Mouse (Mus musculus) embryonic facial prominence, embryonic 15.5 days (tissue): ENCODE data around the gene Cdt1. TPM values are rescaled to one million over a fixed set of nuclear protein-coding genes. Genes with fewer than 3 reads are reported as not detected.

Source experiments
- ATAC-seq: fragments of 200-750 bp; cut with Nextera tagmentation; 2 replicates; pipeline ENCODE4 v1.8.0; 2017; ENCODE audit warnings: low read depth, moderate TSS enrichment; ENCODE audit not compliant: insufficient number of reproducible peaks, low FRiP score, low TSS enrichment
- H3K27ac ChIP-seq: fragments of 300-500 bp; sonication (generic); replicated peaks from 2 replicates; pipeline ENCODE4 v1.5.1; 2015; ENCODE audit warnings: mild to moderate bottlenecking, inconsistent platforms
- H3K27me3 ChIP-seq: fragments of 300-500 bp; sonication (generic); 2 replicates; pipeline ENCODE4 v1.6.1; 2015; ENCODE audit warnings: inconsistent platforms
- H3K36me3 ChIP-seq: fragments of 300-500 bp; sonication (generic); 2 replicates; pipeline ENCODE4 v1.6.1; 2015; ENCODE audit warnings: mild to moderate bottlenecking, inconsistent platforms
- H3K4me1 ChIP-seq: fragments of 300-500 bp; sonication (generic); 2 replicates; pipeline ENCODE4 v1.6.1; 2015; ENCODE audit warnings: inconsistent platforms
- H3K4me2 ChIP-seq: fragments of 300-500 bp; sonication (generic); replicated peaks from 2 replicates; pipeline ENCODE4 v1.6.1; 2015; ENCODE audit warnings: mild to moderate bottlenecking, inconsistent platforms
- H3K4me3 ChIP-seq: fragments of 300-500 bp; sonication (generic); replicated peaks from 2 replicates; pipeline ENCODE4 v1.5.1; 2015; ENCODE audit warnings: mild to moderate bottlenecking, inconsistent platforms
- H3K9ac ChIP-seq: fragments of 300-500 bp; sonication (generic); 2 replicates; pipeline ENCODE4 v1.6.1; 2015; ENCODE audit warnings: inconsistent platforms
- H3K9me3 ChIP-seq: fragments of 300-500 bp; sonication (generic); replicated peaks from 2 replicates; pipeline ENCODE4 v1.6.1; 2016; ENCODE audit warnings: inconsistent platforms
- WGBS: fragments of 180-500 bp; shearing (Covaris S2); methylation state at CpG from one replicate; pipeline ENCODE4 v1.1.7; 2015; 5-methylcytosine and 5-hydroxymethylcytosine counted together
- polyA plus RNA-seq: library from polyadenylated mRNA; unstranded; fragments of >200 nt; fragmentation: Nextera tagmentation; extraction: Ambion mirVana; gene quantifications from 2 replicates; pipeline ENCODE4 v1.2.1, GENCODE M21; 2015

Gene Cdt1
- polyA plus RNA-seq, result 32.5 and 36.2 TPM in 2 replicates

- no peaks in the 10 kb centered on the region for H3K9me3 ChIP-seq
- H3K27me3 ChIP-seq, result no peaks in the 10 kb centered on the region
- ATAC-seq, result peak; percentile 96
- H3K36me3 ChIP-seq, result peaks cover 33% of the 10 kb centered on the region
- peak within 1 kb of the TSS; percentile 96 for H3K27ac ChIP-seq
- peaks cover 24% of the 10 kb centered on the region for H3K4me1 ChIP-seq
- peak within 1 kb of the TSS; percentile 75 for H3K4me2 ChIP-seq
- H3K4me3 ChIP-seq, result peak within 1 kb of the TSS; percentile 88
- peak within 1 kb of the TSS; percentile 85 for H3K9ac ChIP-seq
- under 1% methylated on average over 62 of the region's 62 CpGs for WGBS
These were observed at the start of gene Cdt1 for GRCm38 (mm10) chr8:122567361-122568108. Gene Cdt1, plus strand, starts transcription at chr8:122568015.

- H3K27ac ChIP-seq, result 0 out of 2 replicates have a peak overlapping the region, but pooled peaks have one; percentile 22
- H3K36me3 ChIP-seq, result no peaks in the 10 kb centered on the region
- WGBS, result 76% methylated on average over 11 of the region's 11 CpGs
- no peak overlapping the region for H3K9ac ChIP-seq
- H3K4me2 ChIP-seq, result no peak overlapping the region
- H3K4me1 ChIP-seq, result peaks cover 52% of the 10 kb centered on the region
- no peak for ATAC-seq
- H3K4me3 ChIP-seq, result no peak overlapping the region
- H3K9me3 ChIP-seq, result no peaks in the 10 kb centered on the region
- H3K27me3 ChIP-seq, result no peaks in the 10 kb centered on the region
These were observed 47.2 kb upstream of the Cdt1 start for GRCm38 (mm10) chr8:122520611-122521010.

GRCm38 (mm10) chr8:122522796-122523651 is 44.8 kb upstream of the Cdt1 start:
- Histone ChIP-seq H3K27ac (peak overlapping the region; percentile 83), H3K4me1 (peaks cover 55% of the 10 kb centered on the region), H3K4me2 (peak overlapping the region; percentile 28), H3K36me3 (no peaks in the 10 kb centered on the region), H3K9ac (no peak overlapping the region), H3K9me3 (no peaks in the 10 kb centered on the region), H3K4me3 (no peak overlapping the region), H3K27me3 (no peaks in the 10 kb centered on the region)
- WGBS, result 54% methylated on average over 14 of the region's 14 CpGs
- ATAC-seq, result peak; percentile 30; the same call in 1 of the 2 replicates

- whole genome bisulfite sequencing, result 17% methylated on average over 23 of the region's 23 CpGs
- Histone ChIP-seq H3K9me3 (no peaks in the 10 kb centered on the region), H3K27me3 (no peaks in the 10 kb centered on the region), H3K4me2 (peak overlapping the region; percentile 28), H3K4me1 (peaks cover 47% of the 10 kb centered on the region), H3K27ac (peak overlapping the region; percentile 83), H3K9ac (no peak overlapping the region), H3K4me3 (no peak overlapping the region), H3K36me3 (no peaks in the 10 kb centered on the region)
- peak; percentile 31 for ATAC-seq
These were observed 44.0 kb upstream of the Cdt1 start for GRCm38 (mm10) chr8:122523652-122524360.

- Histone ChIP-seq H3K9me3 (no peaks in the 10 kb centered on the region), H3K27me3 (no peaks in the 10 kb centered on the region), H3K4me3 (no peak overlapping the region), H3K4me1 (peaks cover 46% of the 10 kb centered on the region), H3K4me2 (peak overlapping the region; percentile 28; the same call in 1 of the 2 replicates), H3K9ac (no peak overlapping the region), H3K27ac (peak overlapping the region; percentile 83), H3K36me3 (no peaks in the 10 kb centered on the region)
- no peak for ATAC-seq
- 74% methylated on average over 6 of the region's 6 CpGs for WGBS
These were observed 43.3 kb upstream of the Cdt1 start for GRCm38 (mm10) chr8:122524506-122524905.

GRCm38 (mm10) chr8:122525004-122525403 is 42.8 kb upstream of the Cdt1 start:
- H3K9me3 ChIP-seq, result no peaks in the 10 kb centered on the region
- WGBS, result 67% methylated on average over 6 of the region's 6 CpGs
- H3K4me2 ChIP-seq, result no peak overlapping the region
- no peaks in the 10 kb centered on the region for H3K36me3 ChIP-seq
- no peak overlapping the region for H3K4me3 ChIP-seq
- H3K4me1 ChIP-seq, result peaks cover 46% of the 10 kb centered on the region
- no peaks in the 10 kb centered on the region for H3K27me3 ChIP-seq
- H3K9ac ChIP-seq, result no peak overlapping the region
- no peak for ATAC-seq
- peak overlapping the region; percentile 44; the same call in 1 of the 2 replicates for H3K27ac ChIP-seq

GRCm38 (mm10) chr8:122526084-122526483 is 41.7 kb upstream of the Cdt1 start:
- Histone ChIP-seq H3K9ac (no peak overlapping the region), H3K4me1 (peaks cover 47% of the 10 kb centered on the region), H3K4me3 (no peak overlapping the region), H3K27ac (peak overlapping the region; percentile 44), H3K36me3 (no peaks in the 10 kb centered on the region), H3K9me3 (no peaks in the 10 kb centered on the region), H3K4me2 (no peak overlapping the region), H3K27me3 (no peaks in the 10 kb centered on the region)
- no peak for ATAC-seq
- WGBS, result 60% methylated on average over 3 of the region's 3 CpGs

DNA sequence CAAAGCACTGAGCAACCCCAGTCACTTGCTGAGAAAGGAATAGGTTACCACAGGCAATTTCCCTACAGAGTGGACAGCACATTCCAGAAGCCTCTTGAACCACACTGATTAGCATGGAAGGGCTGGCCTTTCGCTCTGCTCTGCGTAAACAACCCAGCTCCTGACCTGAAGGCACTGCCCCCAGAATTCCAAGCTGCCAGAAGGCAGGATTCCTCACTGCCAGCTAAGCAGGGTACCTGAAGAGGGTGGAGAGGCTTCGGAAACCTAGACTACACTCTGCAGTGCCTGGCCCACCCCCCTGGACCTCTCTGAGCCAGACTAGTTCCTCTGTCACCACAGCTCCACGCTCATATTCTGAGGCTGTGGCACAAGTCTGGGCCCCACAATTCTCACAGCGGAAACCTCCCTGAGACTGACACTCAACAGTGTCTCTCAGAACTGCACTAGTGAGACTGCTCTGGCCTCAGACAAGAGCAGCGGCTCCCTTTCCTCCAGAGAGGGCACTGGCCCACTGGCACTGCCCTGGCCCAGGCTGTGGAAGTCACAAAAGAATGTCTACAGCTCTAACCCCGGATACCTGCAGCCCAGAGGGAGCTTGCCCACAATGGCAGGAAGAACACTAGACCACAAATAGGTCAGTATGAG is 41.2 kb upstream of the Cdt1 start:
- peak overlapping the region; percentile 44 for H3K27ac ChIP-seq
- H3K9ac ChIP-seq, result no peak overlapping the region
- H3K4me1 ChIP-seq, result peaks cover 52% of the 10 kb centered on the region
- no peaks in the 10 kb centered on the region for H3K9me3 ChIP-seq
- 46% methylated on average over 7 of the region's 7 CpGs for WGBS
- no peaks in the 10 kb centered on the region for H3K36me3 ChIP-seq
- H3K4me3 ChIP-seq, result no peak overlapping the region
- H3K4me2 ChIP-seq, result no peak overlapping the region
- ATAC-seq, result no peak
- H3K27me3 ChIP-seq, result no peaks in the 10 kb centered on the region

- WGBS, result 91% methylated on average over 3 of the region's 3 CpGs
- no peak overlapping the region for H3K9ac ChIP-seq
- no peaks in the 10 kb centered on the region for H3K9me3 ChIP-seq
- ATAC-seq, result no peak
- H3K27ac ChIP-seq, result no peak overlapping the region
- peaks cover 50% of the 10 kb centered on the region for H3K4me1 ChIP-seq
- no peak overlapping the region for H3K4me3 ChIP-seq
- no peaks in the 10 kb centered on the region for H3K36me3 ChIP-seq
- no peak overlapping the region for H3K4me2 ChIP-seq
- H3K27me3 ChIP-seq, result no peaks in the 10 kb centered on the region
These were observed 39.9 kb upstream of the Cdt1 start for GRCm38 (mm10) chr8:122527937-122528336.

DNA sequence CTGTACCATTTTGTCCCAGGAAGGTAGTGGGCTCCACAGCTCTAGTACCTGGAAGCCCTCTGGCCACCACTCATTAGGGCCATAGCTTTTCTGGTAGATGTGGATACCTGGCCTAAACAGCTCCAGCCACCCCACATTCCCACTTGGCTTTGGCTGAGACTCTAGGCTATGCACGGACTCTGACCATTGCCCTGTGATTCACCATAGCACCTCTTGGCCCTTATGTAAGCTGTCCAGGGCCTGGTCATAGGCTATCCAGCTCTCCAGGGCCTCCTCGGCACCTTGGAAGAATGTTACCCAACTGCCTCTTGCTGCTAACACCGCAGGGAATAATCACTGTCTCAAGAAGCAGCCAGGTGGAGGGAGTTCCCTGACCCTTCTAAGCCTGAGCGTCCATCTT is 38.7 kb upstream of the Cdt1 start:
- H3K9ac ChIP-seq, result no peak overlapping the region
- H3K4me2 ChIP-seq, result no peak overlapping the region
- H3K36me3 ChIP-seq, result no peaks in the 10 kb centered on the region
- ATAC-seq, result no peak
- H3K27me3 ChIP-seq, result no peaks in the 10 kb centered on the region
- H3K27ac ChIP-seq, result no peak overlapping the region
- H3K4me3 ChIP-seq, result no peak overlapping the region
- 87% methylated on average over 4 of the region's 4 CpGs for WGBS
- peaks cover 37% of the 10 kb centered on the region for H3K4me1 ChIP-seq
- H3K9me3 ChIP-seq, result no peaks in the 10 kb centered on the region
